Mouse (Mus musculus) forebrain, embryonic 14.5 days (tissue): ENCODE measurements around the gene Creb5. TPM values are rescaled to one million over a fixed set of nuclear protein-coding genes. Genes with fewer than 3 reads are reported as not detected.

ENCODE experiments used
- ATAC-seq: fragments of 200-750 bp; cut with Nextera tagmentation; 2 replicates; pipeline ENCODE4 v1.8.0; 2017; ENCODE audit warnings: mild to moderate bottlenecking, moderate library complexity
- DNase-seq: peaks from one replicate; pipeline ENCODE4 v3.0.0-alpha.2; 2015; ENCODE audit warnings: low spot score
- H3K27ac ChIP-seq: fragments of 300-500 bp; sonication (generic); 2 replicates; pipeline ENCODE4 v1.5.1; 2014; ENCODE audit warnings: low read depth, mild to moderate bottlenecking, control low read depth, low read length, moderate library complexity
- H3K27me3 ChIP-seq: fragments of 300-500 bp; sonication (generic); replicated peaks from 2 replicates; pipeline ENCODE4 v1.6.1; 2014; ENCODE audit warnings: low read length, control low read depth, mixed read lengths; ENCODE audit not compliant: control insufficient read depth, insufficient read depth
- H3K36me3 ChIP-seq: fragments of 300-500 bp; sonication (generic); 2 replicates; pipeline ENCODE4 v1.6.1; 2014; ENCODE audit warnings: low read length, control low read depth; ENCODE audit not compliant: control insufficient read depth, insufficient read depth
- H3K4me1 ChIP-seq: fragments of 300-500 bp; sonication (generic); 2 replicates; pipeline ENCODE4 v1.6.1; 2014; ENCODE audit warnings: antibody characterized with exemption, low read length, control low read depth; ENCODE audit not compliant: control insufficient read depth, insufficient read depth
- H3K4me2 ChIP-seq: fragments of 300-500 bp; sonication (generic); 2 replicates; pipeline ENCODE4 v1.6.1; 2014; ENCODE audit warnings: mild to moderate bottlenecking, control low read depth, low read length
- H3K4me3 ChIP-seq: fragments of 300-500 bp; sonication (generic); 2 replicates; pipeline ENCODE4 v1.5.1; 2014; ENCODE audit warnings: low read depth, low read length, control low read depth
- H3K9ac ChIP-seq: fragments of 300-500 bp; sonication (generic); 2 replicates; pipeline ENCODE4 v1.6.1; 2014; ENCODE audit warnings: mild to moderate bottlenecking, low read length, control low read depth, moderate library complexity
- H3K9me3 ChIP-seq: fragments of 300-500 bp; sonication (generic); replicated peaks from 2 replicates; pipeline ENCODE4 v1.6.1; 2016; ENCODE audit warnings: low read length, control low read depth, mixed read lengths; ENCODE audit not compliant: control insufficient read depth
- WGBS: fragments of 180-500 bp; shearing (Covaris S2); extraction: QIAGEN DNeasy Blood & Tissue Kit; methylation state at CpG from one replicate; pipeline ENCODE4 v1.1.7; 2014; 5-methylcytosine and 5-hydroxymethylcytosine counted together
- polyA plus RNA-seq: library from polyadenylated mRNA; unstranded; fragments of >200 nt; fragmentation: Nextera tagmentation; extraction: Ambion mirVana; gene quantifications from 2 replicates; pipeline ENCODE4 v1.2.1, GENCODE M21; 2014

Creb5 gene
- polyA plus RNA-seq, 1 experiment from 2014 or later: 8.5 TPM

- Histone ChIP-seq H3K9me3 (no peaks in the 10 kb centered on the region), H3K27ac (peak overlapping the region; percentile 65), H3K9ac (peak overlapping the region; percentile 66), H3K4me2 (peak overlapping the region; percentile 90), H3K27me3 (peaks cover 22% of the 10 kb centered on the region), H3K36me3 (no peaks in the 10 kb centered on the region), H3K4me1 (peaks cover 8% of the 10 kb centered on the region; the same call in 1 of the 2 replicates), H3K4me3 (peak overlapping the region; percentile 51)
- under 1% methylated on average over 63 of the region's 63 CpGs for WGBS
- ATAC-seq: peak; percentile 42; the same call in 1 of the 2 replicates
- peak; percentile 62 for DNase-seq
Observed at GRCm38 (mm10) chr6:53287562-53288381, 702 bp downstream of the Creb5 start.

GRCm38 (mm10) chr6:53288584-53289558 is 1.8 kb downstream of the Creb5 start:
- H3K27ac ChIP-seq: peak overlapping the region; percentile 61
- WGBS: under 1% methylated on average over 24 of the region's 24 CpGs
- peaks cover 22% of the 10 kb centered on the region for H3K27me3 ChIP-seq

GRCm38 (mm10) chr6:53289659-53290058 is 2.6 kb downstream of the Creb5 start:
- WGBS: 3% methylated on average over 5 of the region's 5 CpGs
- H3K9ac ChIP-seq: peak overlapping the region; percentile 66; the same call in 1 of the 2 replicates
- ATAC-seq (no peak), DNase-seq (peak; percentile 36)
- peak overlapping the region; percentile 51 for H3K4me3 ChIP-seq
- H3K27ac ChIP-seq: peak overlapping the region; percentile 61; the same call in 1 of the 2 replicates
- H3K4me2 ChIP-seq: peak overlapping the region; percentile 90
- no peaks in the 10 kb centered on the region for H3K9me3 ChIP-seq
- H3K4me1 ChIP-seq: peaks cover 23% of the 10 kb centered on the region
- no peaks in the 10 kb centered on the region for H3K36me3 ChIP-seq
- H3K27me3 ChIP-seq: peaks cover 18% of the 10 kb centered on the region

More at GRCm38 (mm10) chr6:53288584-53289558, 1.8 kb downstream of the Creb5 start:
- Histone ChIP-seq H3K36me3 (no peaks in the 10 kb centered on the region), H3K4me3 (peak overlapping the region; percentile 51), H3K4me1 (peaks cover 15% of the 10 kb centered on the region), H3K4me2 (peak overlapping the region; percentile 90), H3K9me3 (no peaks in the 10 kb centered on the region), H3K9ac (peak overlapping the region; percentile 66)
- ATAC-seq (peak; percentile 52), DNase-seq (peak; percentile 79)

DNA sequence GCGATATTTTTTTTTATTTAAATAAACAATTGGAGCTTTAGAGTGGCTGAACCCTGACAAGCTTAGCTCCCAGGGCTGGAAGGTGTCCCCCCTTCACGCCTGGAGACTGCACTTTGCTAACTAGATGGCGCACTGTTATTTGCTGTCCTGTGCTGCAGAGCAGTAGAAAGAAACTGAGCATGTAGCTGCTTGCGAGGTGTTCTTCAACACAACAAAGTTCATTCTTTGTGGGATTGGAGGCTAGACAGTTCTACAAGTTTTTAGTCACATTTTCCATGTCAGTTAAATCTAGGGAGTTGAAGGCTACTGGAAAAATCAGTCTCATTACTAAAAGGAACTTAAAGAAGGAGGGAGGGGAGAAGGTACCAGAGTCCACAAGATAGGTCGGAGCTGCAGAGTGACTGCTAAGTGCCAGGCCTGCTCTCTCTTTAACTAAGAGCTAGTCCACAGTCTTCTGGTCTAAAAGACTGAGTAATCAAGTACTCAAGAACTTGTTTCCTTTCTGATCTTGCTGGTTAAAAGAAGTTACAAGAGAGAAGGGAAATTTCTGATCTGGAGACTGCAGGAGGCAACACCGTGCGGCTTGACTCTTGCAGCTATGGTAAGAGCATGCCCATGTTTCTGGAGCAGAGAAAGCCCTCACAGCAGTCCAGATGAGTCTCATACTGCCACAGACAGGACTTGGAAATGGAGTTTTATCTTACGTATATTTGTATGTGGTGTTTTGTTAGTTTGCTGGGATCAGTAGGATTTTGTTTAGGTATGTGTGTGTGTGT is 3.3 kb downstream of the Creb5 start:
- H3K9me3 ChIP-seq: no peaks in the 10 kb centered on the region
- H3K27ac ChIP-seq: peak overlapping the region; percentile 21; the same call in 1 of the 2 replicates
- 7% methylated on average over 8 of the region's 8 CpGs for WGBS
- peaks cover 13% of the 10 kb centered on the region for H3K27me3 ChIP-seq
- DNase-seq (peak; percentile 78), ATAC-seq (peak; percentile 37; the same call in 1 of the 2 replicates)
- H3K36me3 ChIP-seq: no peaks in the 10 kb centered on the region
- peak overlapping the region; percentile 46; the same call in 1 of the 2 replicates for H3K9ac ChIP-seq
- peak overlapping the region; percentile 51 for H3K4me3 ChIP-seq
- H3K4me2 ChIP-seq: peak overlapping the region; percentile 90
- H3K4me1 ChIP-seq: peaks cover 23% of the 10 kb centered on the region

DNA sequence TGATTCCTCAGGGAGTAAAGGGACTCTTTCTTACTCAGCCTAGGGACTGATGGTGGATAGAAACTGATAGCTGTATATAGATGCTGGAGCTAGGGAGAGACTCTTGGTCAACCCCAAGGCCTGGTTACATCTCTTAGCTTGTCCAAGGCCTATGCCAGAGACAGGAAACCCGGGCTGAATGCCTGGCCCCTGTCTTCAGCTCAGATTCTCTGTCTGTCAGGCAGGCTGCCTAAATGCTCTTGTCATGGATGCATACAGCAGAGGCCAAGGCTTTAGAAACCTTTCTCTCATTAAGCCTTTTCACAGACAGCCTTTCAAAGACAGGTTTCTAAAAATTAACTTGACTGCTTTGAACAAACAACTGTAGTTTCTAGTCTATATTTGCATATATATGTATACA is 5.9 kb downstream of the Creb5 start:
- ATAC-seq: no peak
- no peaks in the 10 kb centered on the region for H3K27me3 ChIP-seq
- H3K9me3 ChIP-seq: no peaks in the 10 kb centered on the region
- H3K27ac ChIP-seq: 0 out of 2 replicates have a peak overlapping the region, but pooled peaks have one; percentile 23
- peak overlapping the region; percentile 43 for H3K4me2 ChIP-seq
- no peaks in the 10 kb centered on the region for H3K36me3 ChIP-seq
- 7% methylated on average over 1 of the region's 1 CpGs for WGBS
- H3K4me1 ChIP-seq: peaks cover 22% of the 10 kb centered on the region
- no peak overlapping the region for H3K4me3 ChIP-seq
- H3K9ac ChIP-seq: no peak overlapping the region; the same call in 1 of the 2 replicates
- peak; percentile 78 for DNase-seq

- Histone ChIP-seq H3K36me3 (no peaks in the 10 kb centered on the region), H3K4me2 (no peak overlapping the region), H3K4me3 (no peak overlapping the region), H3K4me1 (peaks cover 22% of the 10 kb centered on the region), H3K9ac (no peak overlapping the region), H3K27me3 (no peaks in the 10 kb centered on the region), H3K9me3 (no peaks in the 10 kb centered on the region), H3K27ac (no peak overlapping the region)
- ATAC-seq (peak; percentile 48; the same call in 1 of the 2 replicates), DNase-seq (peak; percentile 61)
- 30% methylated on average over 5 of the region's 5 CpGs for WGBS
Observed at GRCm38 (mm10) chr6:53297851-53298250, 10.8 kb downstream of the Creb5 start.

- H3K27me3 ChIP-seq: no peaks in the 10 kb centered on the region
- no peaks in the 10 kb centered on the region for H3K9me3 ChIP-seq
- H3K4me1 ChIP-seq: peaks cover 16% of the 10 kb centered on the region
- DNase-seq (no peak), ATAC-seq (no peak)
- H3K36me3 ChIP-seq: no peaks in the 10 kb centered on the region
- H3K4me3 ChIP-seq: no peak overlapping the region
- no peak overlapping the region for H3K9ac ChIP-seq
- WGBS: 77% methylated on average over 2 of the region's 2 CpGs
- H3K4me2 ChIP-seq: no peak overlapping the region
- no peak overlapping the region for H3K27ac ChIP-seq
Observed at GRCm38 (mm10) chr6:53304201-53304600, 17.1 kb downstream of the Creb5 start.

DNA sequence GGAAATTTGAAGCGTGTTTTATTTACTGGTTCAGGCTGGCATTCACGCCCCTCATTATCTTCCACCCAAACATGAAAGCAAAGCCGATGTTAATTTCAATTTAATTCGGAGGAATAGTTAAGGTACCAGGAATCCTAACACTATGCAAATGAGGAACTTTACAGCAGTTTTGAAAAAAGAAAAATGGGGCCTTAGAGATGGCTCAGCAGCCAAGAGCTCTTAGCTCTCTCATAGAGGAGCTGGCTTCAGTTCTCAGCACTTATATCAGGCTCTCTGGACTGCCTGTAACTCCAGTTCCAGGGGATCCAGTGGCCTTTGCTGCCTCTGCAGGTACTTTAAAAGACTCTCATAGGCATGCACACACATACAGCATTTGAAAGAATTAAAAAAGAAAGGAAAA is 19.1 kb downstream of the Creb5 start:
- H3K9me3 ChIP-seq: no peaks in the 10 kb centered on the region
- WGBS: 23% methylated on average over 4 of the region's 4 CpGs
- no peak overlapping the region for H3K9ac ChIP-seq
- ATAC-seq (peak; percentile 70), DNase-seq (peak; percentile 60)
- no peaks in the 10 kb centered on the region for H3K27me3 ChIP-seq
- H3K4me2 ChIP-seq: peak overlapping the region; percentile 23; the same call in 1 of the 2 replicates
- H3K36me3 ChIP-seq: no peaks in the 10 kb centered on the region
- H3K4me3 ChIP-seq: no peak overlapping the region
- peak overlapping the region; percentile 60 for H3K27ac ChIP-seq
- H3K4me1 ChIP-seq: peaks cover 16% of the 10 kb centered on the region
